Mouse (Mus musculus) neural tube, embryonic 15.5 days (tissue): ENCODE data around the gene Slc27a1. TPM values are rescaled to one million over a fixed set of nuclear protein-coding genes. Genes with fewer than 3 reads are reported as not detected.

Experiments used
- ATAC-seq: fragments of 200-750 bp; cut with Nextera tagmentation; 2 replicates; pipeline ENCODE4 v1.8.0; 2017; ENCODE audit warnings: mild to moderate bottlenecking, moderate TSS enrichment, moderate library complexity; ENCODE audit not compliant: low FRiP score
- H3K27ac ChIP-seq: fragments of 300-500 bp; sonication (generic); replicated peaks from 2 replicates; pipeline ENCODE4 v1.5.1; 2015; ENCODE audit warnings: mild to moderate bottlenecking, inconsistent platforms
- H3K27me3 ChIP-seq: fragments of 300-500 bp; sonication (generic); replicated peaks from 2 replicates; pipeline ENCODE4 v1.6.1; 2015; ENCODE audit warnings: inconsistent platforms
- H3K36me3 ChIP-seq: fragments of 300-500 bp; sonication (generic); 2 replicates; pipeline ENCODE4 v1.6.1; 2015; ENCODE audit warnings: inconsistent platforms
- H3K4me1 ChIP-seq: fragments of 300-500 bp; sonication (generic); 2 replicates; pipeline ENCODE4 v1.6.1; 2015; ENCODE audit warnings: inconsistent platforms
- H3K4me2 ChIP-seq: fragments of 300-500 bp; sonication (generic); 2 replicates; pipeline ENCODE4 v1.6.1; 2015; ENCODE audit warnings: inconsistent platforms, mild to moderate bottlenecking, moderate library complexity
- H3K4me3 ChIP-seq: fragments of 300-500 bp; sonication (generic); replicated peaks from 2 replicates; pipeline ENCODE4 v1.5.1; 2015; ENCODE audit warnings: mild to moderate bottlenecking, inconsistent platforms
- H3K9ac ChIP-seq: fragments of 300-500 bp; sonication (generic); replicated peaks from 2 replicates; pipeline ENCODE4 v1.6.1; 2015; ENCODE audit warnings: mild to moderate bottlenecking, inconsistent platforms
- H3K9me3 ChIP-seq: fragments of 300-500 bp; sonication (generic); replicated peaks from 2 replicates; pipeline ENCODE4 v1.6.1; 2016; ENCODE audit warnings: inconsistent platforms
- WGBS: fragments of 180-500 bp; shearing (Covaris S2); methylation state at CpG from one replicate; pipeline ENCODE4 v1.1.7; 2015; ENCODE audit warnings: mixed read lengths; 5-methylcytosine and 5-hydroxymethylcytosine counted together
- microRNA-seq: library from miRNA; unstranded; fragments of <30 nt; microRNA quantifications from one replicate; pipeline ENCODE4, GENCODE M21; 2017
- polyA plus RNA-seq: library from polyadenylated mRNA; unstranded; fragments of >200 nt; fragmentation: Nextera tagmentation; extraction: Ambion mirVana; gene quantifications from 2 replicates; pipeline ENCODE4 v1.2.1, GENCODE M21; 2015

Gene Slc27a1
- polyA plus RNA-seq, 1 experiment from 2014 or later: 83.0 TPM

DNA sequence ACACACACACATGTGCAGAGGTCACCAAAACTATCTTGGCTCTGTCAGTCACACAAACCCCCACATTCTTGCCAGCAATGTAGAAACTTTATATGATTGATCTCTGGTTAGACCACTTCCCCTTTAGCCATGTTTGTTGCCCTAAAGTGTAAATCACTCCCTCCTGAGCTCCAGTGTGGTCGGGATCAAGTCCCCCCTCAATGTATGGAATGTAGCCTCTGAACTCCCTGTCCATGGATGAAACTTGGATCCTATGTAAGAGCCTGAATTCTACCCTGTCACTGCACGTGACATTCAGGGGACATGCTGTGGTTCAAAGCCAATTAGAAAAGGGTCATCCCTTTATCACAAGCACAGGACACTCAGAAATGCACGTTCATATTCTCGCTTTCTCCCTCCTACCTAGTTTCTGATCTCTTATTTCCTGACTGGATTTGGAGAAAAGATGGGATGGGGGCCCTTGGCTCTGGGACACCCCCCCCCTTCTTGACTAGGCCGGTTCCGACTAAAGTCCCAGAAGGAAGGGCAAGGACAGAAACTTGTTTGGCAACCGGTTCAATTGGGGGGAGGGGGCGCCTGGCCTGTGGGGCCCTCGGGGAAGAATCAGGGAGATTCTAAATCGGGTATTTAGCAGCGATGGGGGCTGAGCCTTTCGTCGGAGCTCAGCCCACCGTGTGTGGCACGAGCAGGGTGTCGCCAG, 59.9 kb downstream of the Slc27a1 start:
- peak overlapping the region; percentile 49 for H3K4me3 ChIP-seq
- 7% methylated on average over 16 of the region's 16 CpGs for WGBS

DNA sequence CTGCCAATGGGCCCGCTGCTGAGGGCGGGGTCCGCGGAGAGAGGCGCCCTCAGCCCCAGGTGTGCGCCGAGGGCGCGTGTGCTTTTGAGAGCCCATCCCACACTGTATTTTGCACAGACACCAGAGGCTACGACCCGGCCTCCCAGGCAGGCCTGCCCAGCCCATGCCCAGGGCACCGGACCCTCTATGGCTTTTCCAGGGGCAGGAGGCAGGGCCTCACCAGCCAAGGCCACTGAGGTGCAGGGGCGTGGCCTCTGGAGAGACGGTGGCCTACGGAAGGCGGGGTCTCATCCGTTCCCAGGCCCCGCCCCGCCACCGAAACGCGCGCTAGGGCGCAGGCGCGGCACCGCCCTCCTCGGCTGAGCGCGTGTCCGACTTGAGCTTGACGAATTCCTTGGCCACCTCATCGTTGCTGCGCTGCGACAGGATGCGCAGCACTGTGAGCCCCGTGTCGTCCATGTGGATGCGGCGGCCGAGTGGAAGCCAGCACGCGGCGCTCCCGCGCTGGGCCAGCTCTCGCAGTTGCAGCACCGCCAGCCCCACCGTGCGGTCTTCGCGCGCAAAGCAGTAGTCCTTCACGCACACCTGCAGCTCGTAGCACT, 60.5 kb downstream of the Slc27a1 start:
- H3K4me3 ChIP-seq: peak overlapping the region; percentile 49
- peaks cover 35% of the 10 kb centered on the region for H3K4me1 ChIP-seq
- H3K4me2 ChIP-seq: peak overlapping the region; percentile 98
- H3K9ac ChIP-seq: peak overlapping the region; percentile 56
- WGBS: under 1% methylated on average over 50 of the region's 55 CpGs
- ATAC-seq: peak; percentile 90
- no peaks in the 10 kb centered on the region for H3K9me3 ChIP-seq
- peaks cover 26% of the 10 kb centered on the region for H3K36me3 ChIP-seq
- H3K27ac ChIP-seq: peak overlapping the region; percentile 87
- H3K27me3 ChIP-seq: peaks cover 12% of the 10 kb centered on the region

More for the DNA sequence above, 59.9 kb downstream of the Slc27a1 start:
- peaks cover 12% of the 10 kb centered on the region for H3K27me3 ChIP-seq
- peaks cover 29% of the 10 kb centered on the region for H3K36me3 ChIP-seq
- peak overlapping the region; percentile 98 for H3K4me2 ChIP-seq
- H3K4me1 ChIP-seq: peaks cover 33% of the 10 kb centered on the region
- H3K27ac ChIP-seq: peak overlapping the region; percentile 87
- peak overlapping the region; percentile 56 for H3K9ac ChIP-seq
- no peaks in the 10 kb centered on the region for H3K9me3 ChIP-seq
- no peak; the same call in 1 of the 2 replicates for ATAC-seq

DNA sequence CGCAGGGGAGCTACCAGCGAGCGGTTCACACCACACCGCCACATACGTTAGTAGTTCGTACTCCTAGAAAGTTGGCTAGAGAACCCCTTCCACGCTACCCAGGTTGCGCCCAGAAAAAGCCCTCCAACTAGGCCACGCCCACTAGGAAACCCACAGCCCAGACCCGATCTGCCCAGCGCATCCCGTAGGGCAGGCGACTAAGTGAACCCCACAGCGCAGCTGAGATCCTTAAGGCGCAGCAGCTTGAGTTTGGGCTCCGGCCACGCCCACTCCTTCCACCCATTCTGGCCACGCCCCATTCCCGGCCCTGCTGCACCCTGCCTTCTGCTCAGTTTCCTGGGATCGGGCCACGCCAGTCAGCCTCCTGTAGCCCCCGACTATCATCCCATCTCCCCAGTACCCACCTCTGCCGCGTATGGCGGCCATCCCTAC, 61.1 kb downstream of the Slc27a1 start:
- H3K4me3 ChIP-seq: peak overlapping the region; percentile 49
- peak; percentile 33 for ATAC-seq
- 3% methylated on average over 25 of the region's 25 CpGs for WGBS

DNA sequence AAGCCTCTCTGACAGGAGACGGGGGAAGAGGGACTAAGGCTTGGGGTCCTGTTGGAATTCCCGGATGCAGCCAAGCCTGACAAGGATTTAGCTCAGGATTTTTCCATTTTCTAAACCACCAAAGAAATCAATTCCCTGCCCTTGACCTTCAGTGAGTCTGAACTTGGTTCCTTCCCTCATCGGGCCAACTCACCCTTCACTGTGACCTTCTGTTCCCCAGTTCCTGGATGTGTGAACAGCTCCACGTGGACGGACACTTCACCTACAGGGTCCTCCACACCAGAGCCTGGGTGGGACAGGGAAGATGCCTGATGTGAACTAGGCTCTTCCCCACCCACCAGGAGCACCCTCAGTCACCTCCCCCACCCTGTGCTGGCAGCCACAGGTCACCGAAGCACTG, 62.1 kb downstream of the Slc27a1 start:
- Histone ChIP-seq H3K27ac (no peak overlapping the region), H3K9me3 (no peaks in the 10 kb centered on the region), H3K4me3 (no peak overlapping the region), H3K9ac (no peak overlapping the region), H3K36me3 (peaks cover 20% of the 10 kb centered on the region; the same call in 1 of the 2 replicates), H3K4me2 (no peak overlapping the region), H3K4me1 (peaks cover 41% of the 10 kb centered on the region), H3K27me3 (peaks cover 25% of the 10 kb centered on the region)
- no peak for ATAC-seq
- WGBS: 88% methylated on average over 6 of the region's 6 CpGs

More for the DNA sequence above, 61.1 kb downstream of the Slc27a1 start:
- peaks cover 41% of the 10 kb centered on the region for H3K4me1 ChIP-seq
- peaks cover 15% of the 10 kb centered on the region for H3K27me3 ChIP-seq
- peaks cover 22% of the 10 kb centered on the region for H3K36me3 ChIP-seq
- H3K9me3 ChIP-seq: no peaks in the 10 kb centered on the region
- peak overlapping the region; percentile 98 for H3K4me2 ChIP-seq
- peak overlapping the region; percentile 56 for H3K9ac ChIP-seq
- peak overlapping the region; percentile 87 for H3K27ac ChIP-seq

DNA sequence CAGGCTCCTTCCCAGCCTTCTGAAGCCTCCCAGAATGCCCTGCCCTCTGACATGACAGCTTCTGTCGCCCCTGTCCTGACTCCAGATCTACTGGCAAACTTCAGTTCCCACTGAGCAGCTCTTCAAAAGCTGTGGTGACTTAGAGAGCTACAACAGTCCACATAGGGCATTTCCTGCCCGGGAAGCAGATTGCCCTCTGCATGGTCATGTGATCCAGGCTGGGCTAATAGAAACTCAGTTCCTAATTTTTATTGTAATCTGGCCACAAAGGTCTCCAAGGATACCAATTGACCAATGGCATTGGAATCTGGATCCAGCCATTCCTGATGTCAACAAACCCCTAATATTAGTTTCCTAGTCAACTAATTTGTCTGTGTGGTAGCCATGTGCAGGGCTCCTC, 63.2 kb downstream of the Slc27a1 start:
- whole genome bisulfite sequencing: 55% methylated on average over 2 of the region's 2 CpGs
- Histone ChIP-seq H3K27me3 (peaks cover 31% of the 10 kb centered on the region), H3K36me3 (peaks cover 24% of the 10 kb centered on the region; the same call in 1 of the 2 replicates), H3K9me3 (no peaks in the 10 kb centered on the region), H3K4me3 (no peak overlapping the region), H3K9ac (no peak overlapping the region), H3K27ac (no peak overlapping the region), H3K4me1 (peaks cover 41% of the 10 kb centered on the region), H3K4me2 (no peak overlapping the region)
- no peak for ATAC-seq

DNA sequence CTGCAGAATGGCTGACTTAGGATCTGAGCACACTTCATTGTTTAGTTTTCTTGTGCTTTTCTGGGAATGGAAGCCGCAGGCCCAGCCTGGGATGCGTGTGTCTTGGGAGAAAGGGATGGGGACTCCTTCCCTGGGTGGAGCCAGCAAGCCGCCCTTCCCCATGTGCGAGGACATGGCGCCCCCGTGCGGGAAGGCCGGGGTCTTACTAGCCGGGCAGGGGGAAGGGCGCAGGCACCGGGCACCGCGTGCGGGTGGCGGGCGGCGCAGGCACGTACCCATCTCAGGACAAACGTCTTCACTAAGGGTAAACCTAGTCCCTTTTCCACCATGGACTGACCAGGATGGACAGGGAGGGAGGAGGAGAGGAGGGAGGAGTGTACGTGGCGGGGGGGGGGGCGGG, 64.5 kb downstream of the Slc27a1 start:
- Histone ChIP-seq H3K27me3 (peaks cover 31% of the 10 kb centered on the region), H3K4me1 (peaks cover 29% of the 10 kb centered on the region), H3K36me3 (peaks cover 31% of the 10 kb centered on the region), H3K9ac (no peak overlapping the region), H3K4me3 (no peak overlapping the region), H3K27ac (no peak overlapping the region), H3K9me3 (no peaks in the 10 kb centered on the region), H3K4me2 (no peak overlapping the region)
- 7% methylated on average over 18 of the region's 22 CpGs for WGBS
- ATAC-seq: no peak

DNA sequence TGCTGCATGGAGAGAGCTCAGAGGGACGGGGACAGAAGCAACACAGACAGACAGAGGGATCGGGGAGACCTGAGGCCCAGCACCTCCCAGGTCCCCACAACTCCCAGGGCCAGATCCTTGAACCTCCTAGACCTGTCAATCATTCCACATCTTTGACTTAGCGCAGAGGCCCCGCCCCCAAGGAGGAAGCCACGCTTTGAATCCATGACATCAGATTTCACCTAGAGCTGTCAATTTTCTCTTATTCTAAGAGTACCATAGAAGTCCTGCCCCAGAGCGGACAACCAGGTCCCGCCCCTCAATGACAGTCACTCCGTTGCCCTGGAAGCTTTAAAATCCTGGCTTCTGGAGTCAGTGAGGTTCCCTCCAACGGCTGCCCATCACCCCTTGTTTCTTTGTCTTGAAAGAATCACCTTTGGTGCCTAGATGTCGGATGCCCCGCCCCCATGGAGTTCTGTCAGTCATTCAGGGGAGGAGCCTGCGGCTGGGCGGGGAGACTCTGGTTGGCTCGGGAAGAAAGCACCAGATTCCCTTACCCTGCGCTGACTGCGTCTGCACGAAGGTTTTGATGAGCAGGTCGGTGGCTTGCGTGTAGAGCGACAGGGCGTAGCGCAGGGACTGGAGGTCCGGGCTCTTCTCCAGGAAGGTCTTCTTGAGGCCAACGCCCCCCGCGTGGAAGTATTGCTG, 65.4 kb downstream of the Slc27a1 start:
- H3K36me3 ChIP-seq: peaks cover 38% of the 10 kb centered on the region
- H3K9ac ChIP-seq: 0 out of 2 replicates have a peak overlapping the region, but pooled peaks have one; percentile 20
- peaks cover 20% of the 10 kb centered on the region for H3K4me1 ChIP-seq
- 5% methylated on average over 26 of the region's 26 CpGs for WGBS
- ATAC-seq: 0 out of 2 replicates have a peak, but pooled peaks have one; percentile 22
- peak overlapping the region; percentile 40 for H3K4me2 ChIP-seq
- H3K27ac ChIP-seq: peak overlapping the region; percentile 23; the same call in 1 of the 2 replicates
- no peaks in the 10 kb centered on the region for H3K9me3 ChIP-seq
- peaks cover 32% of the 10 kb centered on the region for H3K27me3 ChIP-seq
- H3K4me3 ChIP-seq: no peak overlapping the region

Small RNA genes lying within 50 kb of the gene (microRNA-seq; reads per million reads assigned to microRNA genes)
- gene Mir6769b: 1.4 reads per million

Other genes starting within 250 kb of the Slc27a1 start
- gene Use1, start 202.0 kb upstream of the Slc27a1 start, polyA plus RNA-seq: 121 and 122 TPM in 2 replicates
- gene Ocel1, start 197.6 kb upstream of the Slc27a1 start, polyA plus RNA-seq: 5.6 and 9.2 TPM in 2 replicates
- gene Nr2f6, start 186.9 kb upstream of the Slc27a1 start, polyA plus RNA-seq: 28.6 and 34.9 TPM in 2 replicates
- 7.0 and 9.8 TPM in 2 replicates for gene Ushbp1, start 173.1 kb upstream of the Slc27a1 start, polyA plus RNA-seq
- 96.0 and 96.1 TPM in 2 replicates for gene Babam1, start 172.0 kb upstream of the Slc27a1 start, polyA plus RNA-seq
- gene Ankle1, start 162.9 kb upstream of the Slc27a1 start, polyA plus RNA-seq: 7.0 and 16.4 TPM in 2 replicates
- 160 and 192 TPM in 2 replicates for gene Abhd8, start 105.2 kb upstream of the Slc27a1 start, polyA plus RNA-seq
- 181 and 182 TPM in 2 replicates for gene Mrpl34, start 103.9 kb upstream of the Slc27a1 start, polyA plus RNA-seq
- gene Dda1, start 99.7 kb upstream of the Slc27a1 start, polyA plus RNA-seq: 223 and 252 TPM in 2 replicates
- gene Ano8, start 82.9 kb upstream of the Slc27a1 start, polyA plus RNA-seq: 5.7 and 6.8 TPM in 2 replicates
- gene Gtpbp3, start 80.8 kb upstream of the Slc27a1 start, polyA plus RNA-seq: 15.4 and 17.1 TPM in 2 replicates
- gene Plvap, start 57.1 kb upstream of the Slc27a1 start, polyA plus RNA-seq: 9.5 and 21.1 TPM in 2 replicates
- 0.13 TPM in 2 replicates for gene Ccdc194, start 43.2 kb upstream of the Slc27a1 start, polyA plus RNA-seq
- gene Bst2, start 31.4 kb upstream of the Slc27a1 start, polyA plus RNA-seq: 16.1 and 35.7 TPM in 2 replicates
- 71.3 and 72.0 TPM in 2 replicates for gene Mvb12a, start 26.0 kb upstream of the Slc27a1 start, polyA plus RNA-seq
- gene Tmem221, start 10.0 kb upstream of the Slc27a1 start, polyA plus RNA-seq: 0.15 and 0.95 TPM in 2 replicates
- 0.15 TPM in 1 of 2 replicates, not detected in the other for gene Nxnl1, start 2.3 kb upstream of the Slc27a1 start, polyA plus RNA-seq
- gene Pgls, start 23.3 kb downstream of the Slc27a1 start, polyA plus RNA-seq: 223 and 232 TPM in 2 replicates
- 8.4 and 10.2 TPM in 2 replicates for gene Fam129c, start 28.8 kb downstream of the Slc27a1 start, polyA plus RNA-seq
- 73.4 and 76.9 TPM in 2 replicates for gene Colgalt1, start 42.1 kb downstream of the Slc27a1 start, polyA plus RNA-seq
- gene Unc13a, start 102.9 kb downstream of the Slc27a1 start, polyA plus RNA-seq: 18.1 and 22.2 TPM in 2 replicates
- gene Jak3, start 107.4 kb downstream of the Slc27a1 start, polyA plus RNA-seq: 7.4 and 11.5 TPM in 2 replicates
- gene Insl3, start 120.3 kb downstream of the Slc27a1 start, polyA plus RNA-seq: 1.4 and 2.8 TPM in 2 replicates
- gene B3gnt3, start 132.9 kb downstream of the Slc27a1 start, polyA plus RNA-seq: 0.56 and 1.3 TPM in 2 replicates
- gene Fcho1, start 156.8 kb downstream of the Slc27a1 start, polyA plus RNA-seq: 81.2 and 85.0 TPM in 2 replicates